Mouse (Mus musculus) inflammation-experienced regulatory T-cells, adult 6 months (primary cell): ENCODE measurements around the gene Mcm2. TPM values are rescaled to one million over a fixed set of nuclear protein-coding genes. Genes with fewer than 3 reads are reported as not detected.

Source experiments
- ATAC-seq: one replicate; pipeline ENCODE4 v1.8.0; 2017
- polyA plus RNA-seq, 3 experiments: library from polyadenylated mRNA; unstranded; fragments of 100-300 nt; shearing (Covaris generic); gene quantifications; one replicate each; pipeline ENCODE4 v1.2.1; 2017

The Mcm2 gene
- polyA plus RNA-seq, 3 experiments from 2014 or later, result 18.8 to 61.4 (median 19.9) TPM

DNA sequence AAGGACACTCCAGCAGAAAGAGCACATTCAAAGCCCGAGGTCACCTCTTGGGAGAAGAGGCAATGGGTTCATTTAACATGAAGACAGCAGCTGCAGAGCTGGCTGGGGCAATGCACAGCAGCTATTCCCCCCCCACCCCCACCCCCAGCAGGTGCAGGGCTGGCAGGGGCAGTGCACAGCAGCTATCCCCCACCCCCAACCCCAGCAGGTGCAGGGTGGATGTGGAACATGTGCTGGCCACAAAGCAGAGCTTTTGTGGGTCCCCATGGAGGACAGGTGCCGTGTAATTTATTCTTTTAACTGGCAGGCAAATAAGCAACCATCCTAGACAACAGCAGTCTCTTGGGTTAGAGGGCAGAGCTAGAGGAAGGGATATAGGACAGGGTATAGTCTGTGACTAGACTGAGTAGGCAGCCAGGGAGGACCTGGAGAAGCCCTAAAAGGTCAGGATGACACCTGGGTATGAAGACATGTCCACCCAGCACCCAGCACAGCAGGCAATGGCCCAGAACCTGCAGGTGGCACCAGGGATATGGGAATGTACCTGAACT lies 12.1 kb downstream of the Mcm2 start:
- no peak for ATAC-seq

DNA sequence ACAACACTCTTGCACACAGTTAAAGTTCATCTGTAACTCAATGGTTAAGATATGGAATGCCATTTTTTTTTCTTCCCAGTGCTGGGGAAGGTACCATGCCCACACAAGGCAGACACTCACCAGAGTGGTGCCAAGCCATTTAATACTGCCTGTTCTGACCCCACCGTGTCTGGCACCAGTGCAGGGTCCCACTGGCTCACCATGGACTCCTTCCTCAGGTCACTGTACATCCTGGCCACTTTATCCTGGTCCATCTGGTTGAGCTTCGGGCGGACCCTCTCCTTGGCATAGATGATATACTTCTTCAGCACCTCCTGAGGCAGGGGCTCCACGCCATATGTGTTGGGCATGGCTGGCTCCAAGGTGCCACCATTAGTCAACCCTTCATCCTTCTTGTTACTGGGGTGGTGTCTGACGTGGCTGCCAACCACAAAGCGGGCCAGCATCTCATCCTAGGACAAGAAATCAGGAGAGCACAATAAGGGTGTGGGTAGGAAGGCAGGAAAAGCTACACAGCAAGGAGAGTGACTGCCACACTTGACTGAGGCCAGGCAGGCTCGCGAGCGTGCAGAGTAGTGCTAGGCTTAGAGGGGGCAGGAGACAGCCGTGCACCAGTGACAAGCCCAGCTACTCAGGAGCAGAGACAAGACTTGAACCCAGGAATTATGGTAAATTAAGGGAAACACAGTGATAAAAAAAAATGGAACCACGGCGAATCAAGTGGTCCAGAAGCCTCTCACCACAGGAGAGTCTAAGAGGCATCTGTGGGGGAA lies 12.8 kb downstream of the Mcm2 start:
- no peak for ATAC-seq

DNA sequence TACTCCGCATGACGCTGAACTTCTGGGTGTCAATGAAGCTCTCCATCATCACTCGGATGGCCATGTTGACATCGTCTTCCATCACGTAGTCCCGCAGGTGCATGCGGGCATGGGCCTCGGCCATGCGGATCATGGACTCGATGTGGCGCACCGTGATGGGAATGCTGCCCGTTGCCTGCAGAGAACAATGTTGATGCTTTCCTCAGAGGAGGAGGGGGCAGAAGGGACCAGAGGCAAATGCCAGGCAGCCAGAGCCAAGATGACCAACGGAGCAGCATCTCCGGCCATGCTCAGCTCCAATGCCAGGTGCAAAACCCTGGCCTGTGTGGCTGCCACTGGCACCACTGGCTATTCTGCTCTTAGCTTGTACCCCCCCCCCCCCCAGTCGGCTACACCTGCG lies 13.9 kb downstream of the Mcm2 start:
- no peak for ATAC-seq

DNA sequence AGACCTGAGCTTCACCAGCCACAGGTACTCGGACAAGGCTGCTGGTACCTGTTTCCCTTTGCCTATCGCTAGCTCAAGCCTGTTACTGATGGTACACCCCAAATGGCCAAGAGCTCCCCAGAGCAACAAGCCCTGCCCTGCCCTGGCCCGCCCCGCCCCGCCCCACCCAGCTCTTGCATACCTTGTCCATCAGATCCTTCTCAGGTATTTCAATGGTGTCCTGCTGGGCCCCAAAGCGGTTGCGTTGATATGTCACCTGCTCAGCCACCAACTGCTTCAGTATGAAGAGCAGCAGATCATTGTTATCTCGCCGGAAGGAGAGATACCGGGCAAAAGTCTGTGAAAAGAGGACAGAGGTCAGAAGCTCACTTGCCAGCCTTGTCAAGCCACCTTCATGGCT lies 14.4 kb downstream of the Mcm2 start:
- no peak for ATAC-seq

DNA sequence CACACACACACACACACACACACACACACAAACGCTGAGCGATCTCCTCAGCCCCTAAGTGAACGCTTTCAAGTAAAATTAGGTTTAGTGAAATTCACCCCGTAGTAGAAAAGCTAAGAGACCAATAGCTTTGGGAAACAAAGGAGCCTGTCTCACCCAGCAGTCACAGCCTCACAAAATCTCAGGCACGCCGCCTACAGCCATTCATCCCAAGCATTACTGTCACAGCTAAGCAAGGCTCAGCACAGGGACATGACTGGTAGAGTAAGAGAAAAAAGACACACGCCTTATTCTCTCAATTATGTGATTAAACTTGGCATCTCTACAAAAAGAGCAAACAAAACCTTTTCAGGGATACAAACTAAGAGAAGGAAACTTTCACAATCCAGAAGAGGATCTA lies 17.2 kb downstream of the Mcm2 start:
- no peak for ATAC-seq

DNA sequence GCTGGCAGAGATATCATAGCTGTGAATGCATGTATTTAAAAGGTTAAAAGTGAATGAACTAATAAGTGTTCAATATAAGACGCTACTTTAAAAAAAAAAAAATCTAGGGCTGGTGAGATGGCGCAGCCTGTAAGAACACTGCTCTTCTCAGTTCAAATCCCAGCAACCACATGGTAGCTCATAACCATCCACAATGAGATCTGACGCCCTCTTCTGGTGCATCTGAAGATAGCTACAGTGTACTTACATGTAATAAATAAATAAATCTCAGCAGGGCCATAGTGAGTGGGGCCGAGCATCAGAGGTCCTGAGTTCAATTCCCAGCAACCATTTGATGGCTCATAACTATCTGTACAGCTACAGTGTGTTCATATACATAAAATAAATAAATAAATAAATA lies 19.1 kb downstream of the Mcm2 start:
- no peak for ATAC-seq

DNA sequence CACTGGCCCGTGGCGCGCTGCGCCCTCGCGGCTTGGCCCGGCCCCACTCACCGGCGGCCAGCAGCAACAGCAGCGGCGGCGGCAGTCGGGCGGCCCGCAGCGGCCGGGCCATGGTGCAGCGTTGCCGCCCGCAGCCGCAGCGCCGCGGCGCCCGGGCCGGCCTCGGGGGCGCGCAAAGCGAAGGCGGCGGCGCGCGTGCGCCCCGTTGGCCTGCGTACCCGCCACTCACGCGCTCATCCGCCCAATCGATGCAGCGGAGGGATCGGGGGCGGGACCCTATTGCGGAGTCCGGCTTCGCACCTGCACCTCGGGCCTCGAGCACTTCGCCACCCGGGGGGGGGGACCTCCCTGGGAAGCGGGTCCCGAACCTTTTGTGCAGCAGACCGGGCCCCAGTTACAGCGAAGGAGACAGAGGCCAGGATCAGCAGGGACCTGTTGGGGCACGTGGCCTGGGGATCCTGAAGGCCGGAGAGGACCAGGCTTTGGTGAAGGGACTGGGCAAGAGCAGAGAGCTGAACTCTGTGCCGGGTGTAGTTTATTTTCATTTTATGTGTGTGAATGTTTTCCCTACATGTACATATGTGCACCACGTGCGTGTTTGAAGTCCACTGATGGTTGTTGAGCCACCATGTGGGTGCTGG lies 23.6 kb downstream of the Mcm2 start, which contains the start of gene Podxl2:
Gene Podxl2 (minus strand): TSS at position 177 of the 641 bp plus-strand sequence.
- ATAC-seq, result no peak

DNA sequence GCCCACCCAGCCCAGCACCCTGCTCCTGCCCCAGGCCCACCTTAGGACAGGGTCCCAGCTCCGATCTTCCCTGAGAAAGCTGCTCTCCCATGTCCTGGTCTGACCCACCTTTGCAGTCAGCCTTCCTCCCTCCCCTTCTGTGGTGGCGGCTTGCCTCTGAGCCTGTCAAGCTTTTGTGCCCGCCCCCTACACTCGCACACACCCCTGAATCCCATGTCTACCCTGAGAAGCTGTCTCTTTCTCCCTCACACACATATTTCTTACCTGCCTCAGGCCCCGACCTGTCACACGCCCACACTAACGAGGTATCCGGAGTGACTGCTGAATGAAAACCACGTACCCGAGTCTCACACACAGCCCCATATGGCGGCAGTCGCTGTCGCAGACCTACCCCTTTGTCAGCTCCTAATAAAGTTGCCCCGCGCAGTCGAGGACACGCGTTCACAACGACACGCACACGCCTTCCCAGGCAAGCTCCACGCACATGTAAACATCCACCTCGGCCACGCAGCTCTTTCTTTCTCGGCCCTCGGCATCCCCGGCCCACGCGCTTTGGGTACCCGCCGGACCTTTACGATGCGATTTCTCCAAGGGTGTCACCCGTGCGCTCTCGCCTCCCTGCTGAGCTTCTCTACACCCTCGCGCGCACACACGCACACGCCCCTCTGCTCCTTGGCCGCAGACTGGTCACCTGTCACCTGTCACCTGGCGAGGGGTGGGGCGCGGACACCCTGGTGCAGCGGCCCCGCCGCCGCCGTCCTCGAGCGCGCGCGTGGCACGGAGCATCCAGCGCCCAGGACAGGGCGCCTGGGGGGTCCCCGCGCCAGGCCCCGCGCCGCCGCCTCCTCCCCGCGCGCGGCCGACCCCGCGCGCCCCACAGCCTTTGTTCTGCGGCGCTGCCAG lies 24.4 kb downstream of the Mcm2 start:
- ATAC-seq, result no peak

DNA sequence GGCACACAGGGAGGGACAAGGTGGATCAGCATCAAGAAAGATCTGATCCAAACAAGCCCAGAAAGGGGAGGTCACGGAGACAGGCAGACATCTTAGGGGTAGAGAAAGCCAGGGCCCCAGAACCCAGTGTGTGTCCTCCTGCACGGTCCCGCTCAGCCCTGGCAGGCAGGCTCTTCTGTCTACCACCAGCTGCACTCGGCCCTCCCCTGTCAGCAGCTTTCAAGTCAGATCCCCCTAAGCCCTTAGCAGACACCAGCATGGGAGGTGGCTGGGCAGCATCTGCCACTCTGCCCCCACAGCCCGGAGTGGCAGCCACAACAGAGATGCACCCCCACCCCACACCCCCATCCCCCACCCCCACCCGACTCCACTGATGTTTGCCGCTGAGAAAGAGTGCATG lies 25.8 kb downstream of the Mcm2 start:
- ATAC-seq, result no peak

DNA sequence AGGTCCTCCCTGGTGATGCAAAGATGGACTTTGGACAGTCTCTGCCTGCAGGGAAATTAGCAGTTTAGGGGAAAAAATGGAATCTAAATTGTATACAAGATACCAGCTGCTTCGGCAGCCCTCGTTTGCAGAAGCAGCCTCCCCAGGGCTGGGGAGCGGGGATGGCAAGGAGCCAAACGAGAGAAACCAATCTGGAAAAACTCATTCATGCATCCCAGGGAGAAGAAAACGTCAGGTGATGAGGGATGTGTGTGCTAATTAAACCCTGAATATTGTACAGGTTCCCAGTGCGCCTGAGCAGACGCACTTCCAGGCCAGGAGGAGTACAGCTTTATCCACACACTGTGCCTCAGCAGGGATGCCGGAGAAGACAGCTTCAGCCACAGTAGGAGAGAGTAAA lies 27.0 kb downstream of the Mcm2 start:
- ATAC-seq, result no peak

DNA sequence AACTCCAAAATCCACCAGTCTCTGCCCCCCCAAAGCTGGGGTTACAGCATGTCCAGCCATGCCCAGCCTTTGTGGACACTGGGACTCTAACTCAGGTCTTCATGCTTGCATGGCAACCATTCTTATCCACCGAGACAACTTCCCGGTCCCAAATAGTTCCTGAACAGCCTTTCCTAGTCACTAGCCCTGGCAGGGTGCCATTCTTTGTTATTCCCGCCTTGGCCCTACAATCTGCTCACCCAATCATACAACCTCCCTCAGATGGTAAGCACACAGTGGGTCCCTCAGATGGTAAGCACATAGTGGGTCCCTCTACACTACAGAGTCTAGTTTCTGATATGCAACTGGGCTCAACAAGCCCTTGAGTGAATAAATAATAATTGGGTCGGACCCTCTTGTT lies 28.0 kb downstream of the Mcm2 start:
- no peak for ATAC-seq

DNA sequence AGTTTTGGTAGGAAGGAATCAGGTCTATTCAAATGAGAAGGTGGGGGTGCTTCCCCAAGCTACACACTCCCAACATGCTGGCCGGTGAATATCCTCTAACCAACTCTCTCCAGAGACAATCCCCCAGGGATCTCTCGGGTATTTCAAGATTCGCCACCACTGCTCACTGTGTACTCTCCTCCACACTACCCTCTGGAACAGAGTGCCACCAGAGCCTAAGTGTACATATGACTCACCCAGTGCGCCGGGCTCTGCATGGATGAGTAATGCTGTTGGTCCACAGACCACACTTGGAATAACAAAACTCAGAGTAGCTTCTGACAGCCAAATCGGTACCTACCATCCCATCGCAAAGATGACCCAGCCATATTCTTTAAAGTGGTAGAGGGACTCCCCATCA lies 29.1 kb downstream of the Mcm2 start:
- no peak for ATAC-seq

DNA sequence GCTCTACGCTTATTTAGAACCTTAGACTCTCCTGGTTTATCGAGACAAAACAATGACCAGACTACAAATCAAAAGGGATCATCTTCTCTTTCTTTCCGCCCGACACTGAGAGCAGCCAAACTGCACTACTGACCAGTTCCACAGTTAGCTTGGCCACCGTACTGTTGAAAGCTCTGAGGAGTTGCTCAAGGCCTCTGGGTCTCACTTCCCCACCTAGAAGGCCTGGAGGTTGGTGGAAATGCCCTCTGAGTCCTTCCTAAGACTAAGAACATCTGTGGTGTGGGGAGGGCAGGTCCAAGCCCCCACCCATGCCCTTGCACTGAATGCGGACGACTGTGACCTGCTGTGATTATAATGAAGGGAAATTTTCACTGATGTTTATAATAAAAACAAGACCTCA lies 32.9 kb downstream of the Mcm2 start:
- no peak for ATAC-seq

DNA sequence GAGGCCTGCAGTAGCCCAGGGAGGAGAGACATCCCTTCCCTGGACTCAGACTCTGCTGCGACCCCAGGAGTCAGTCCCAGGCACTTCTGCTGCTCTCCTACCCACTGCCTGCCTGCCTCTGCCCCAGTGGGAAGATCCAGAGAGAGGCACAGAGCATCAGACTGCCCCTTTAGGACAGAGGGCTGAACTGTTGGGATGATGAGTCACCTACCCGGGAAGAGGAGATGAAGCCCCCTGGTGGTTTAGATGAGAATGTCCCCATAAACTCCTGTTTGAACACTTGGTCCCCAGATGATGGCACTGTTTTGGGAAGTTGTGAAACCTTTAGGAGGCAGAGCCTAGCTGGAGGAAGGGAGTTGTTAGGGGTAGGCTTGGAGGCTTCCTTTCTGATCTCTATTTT lies 37.7 kb downstream of the Mcm2 start:
- ATAC-seq, result peak; percentile 54

DNA sequence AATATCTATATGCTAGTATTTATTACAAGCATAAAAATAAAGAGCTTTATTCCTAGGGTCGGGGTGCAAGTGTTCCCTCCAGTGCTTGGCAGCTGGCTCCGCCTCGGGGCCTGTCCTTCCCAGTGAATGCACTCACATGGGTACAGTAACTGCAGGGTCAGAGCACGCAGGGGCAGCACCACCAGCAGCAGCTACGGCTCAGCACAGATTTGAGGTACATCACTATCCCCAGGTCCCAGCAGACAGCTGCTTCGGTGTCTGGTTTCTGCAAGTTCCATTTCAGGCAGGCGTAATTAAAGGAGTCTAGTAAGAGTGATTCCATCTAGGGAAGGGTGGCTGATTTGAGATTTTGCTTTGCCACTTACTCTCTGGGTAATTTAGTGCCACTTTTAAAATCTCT lies 40.2 kb downstream of the Mcm2 start:
- ATAC-seq, result no peak

DNA sequence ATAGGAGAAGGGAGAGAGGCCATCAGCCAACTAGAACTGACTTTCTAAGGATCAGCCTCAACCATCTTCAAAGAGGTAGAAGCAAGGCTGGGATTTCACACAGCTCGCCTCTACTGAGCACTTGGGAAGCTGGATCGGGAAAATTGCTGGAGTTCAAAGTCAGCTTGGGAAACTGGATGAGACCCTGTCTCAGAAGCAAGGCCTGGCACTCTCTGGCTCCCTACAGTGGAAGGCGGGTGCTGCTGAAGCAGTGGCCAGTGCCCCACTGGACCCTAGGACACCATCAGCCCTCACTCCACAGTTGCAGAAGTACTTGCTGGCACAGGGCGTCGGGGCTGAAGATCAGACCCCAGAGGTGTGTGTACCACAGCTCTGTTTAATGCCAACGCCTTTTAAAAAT lies 40.8 kb downstream of the Mcm2 start:
- no peak for ATAC-seq

DNA sequence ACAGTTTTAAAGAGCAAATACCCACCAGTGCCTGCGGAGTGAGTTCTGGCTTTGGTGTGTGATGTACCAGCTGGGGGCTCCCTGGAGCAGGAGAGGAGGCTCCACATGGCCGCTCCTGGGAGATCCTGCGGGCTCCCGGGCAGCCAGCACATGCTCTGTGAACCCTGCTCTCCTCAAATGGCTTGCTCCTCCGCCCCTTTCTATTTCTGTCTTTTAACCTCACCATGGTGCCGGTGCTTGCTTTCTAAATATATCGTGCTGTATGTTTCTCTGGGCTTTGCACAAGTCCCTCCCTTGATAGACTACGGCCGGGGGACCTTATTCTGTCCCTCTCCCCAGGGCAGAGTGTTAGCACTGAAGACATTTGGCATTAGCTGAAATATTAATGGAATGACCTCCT lies 41.3 kb downstream of the Mcm2 start:
- ATAC-seq, result no peak

DNA sequence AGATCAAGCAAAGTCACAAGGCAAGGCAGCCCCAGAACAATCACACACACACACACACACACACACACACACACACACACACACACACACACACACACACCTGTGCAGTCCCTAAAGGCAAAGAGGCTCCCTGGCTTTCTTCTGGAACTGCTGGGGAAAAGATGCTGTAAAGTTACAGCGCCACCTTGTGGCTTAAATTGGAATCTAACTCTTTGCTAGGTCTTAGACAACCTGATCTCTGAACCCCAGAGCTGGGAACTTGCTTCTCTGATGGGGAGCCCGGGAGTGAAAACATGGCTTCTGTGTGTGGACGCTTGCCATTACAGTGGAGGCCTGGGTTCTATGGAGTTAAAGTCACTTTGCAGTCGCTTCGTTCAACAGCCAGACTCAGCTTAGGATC lies 42.9 kb downstream of the Mcm2 start:
- ATAC-seq, result peak; percentile 43

DNA sequence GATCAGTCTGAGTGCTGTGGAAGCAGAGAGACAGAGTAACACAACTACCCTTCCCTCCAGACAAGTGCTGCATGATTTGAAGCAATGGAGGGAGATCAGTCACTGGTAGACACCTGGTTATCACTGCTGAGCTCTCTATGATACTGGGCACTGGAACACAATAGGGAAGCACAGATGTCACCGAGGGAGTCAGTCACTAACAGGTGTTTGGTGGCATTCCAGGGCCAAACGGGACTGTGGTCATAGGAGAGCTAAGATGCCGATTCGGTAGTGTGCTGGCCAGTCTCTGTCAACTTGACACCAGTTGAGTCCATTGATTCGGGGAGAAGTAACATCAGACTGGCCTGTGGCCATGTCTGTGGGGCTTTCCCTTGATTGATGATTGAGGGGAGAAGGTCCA lies 44.1 kb downstream of the Mcm2 start:
- no peak for ATAC-seq

DNA sequence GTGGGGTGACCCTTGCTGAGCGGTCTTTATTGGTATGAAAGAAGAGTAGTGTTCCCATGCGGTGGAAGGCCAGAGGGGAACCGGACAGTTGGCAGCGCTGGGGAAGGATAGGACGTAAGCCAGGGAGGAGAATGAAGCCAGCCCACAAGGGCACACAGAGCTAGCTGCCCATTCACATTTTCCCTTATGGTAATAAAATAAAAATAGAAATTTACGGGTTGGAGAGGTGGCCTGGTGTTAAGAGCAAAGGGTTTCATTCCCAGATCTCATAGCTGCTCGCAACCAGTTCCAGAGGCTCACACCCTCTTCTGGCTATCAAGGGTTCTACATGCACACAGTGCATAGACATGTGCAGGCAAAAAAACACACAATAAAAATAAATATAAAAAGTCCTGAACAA lies 48.5 kb downstream of the Mcm2 start:
- no peak for ATAC-seq

DNA sequence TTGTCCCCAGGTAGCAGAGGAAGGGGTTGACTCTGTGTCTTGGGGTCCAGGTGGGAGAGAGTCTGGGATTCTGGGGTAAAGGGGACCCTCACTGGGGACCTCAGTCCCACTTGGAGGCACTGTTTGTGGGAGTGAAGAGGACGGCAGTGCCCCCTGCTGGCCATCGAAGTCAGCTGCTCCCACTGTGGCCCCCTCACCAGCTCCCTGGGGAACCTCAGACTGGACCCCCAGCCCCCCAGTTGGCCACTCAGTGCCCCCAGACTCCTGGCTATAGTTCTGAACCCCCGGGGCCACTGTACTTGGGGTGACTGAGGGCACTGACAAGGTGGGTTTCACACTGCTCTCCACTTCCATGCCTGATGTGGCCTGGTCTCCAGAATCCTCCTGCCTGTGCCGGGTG lies 49.3 kb downstream of the Mcm2 start:
- ATAC-seq, result no peak

DNA sequence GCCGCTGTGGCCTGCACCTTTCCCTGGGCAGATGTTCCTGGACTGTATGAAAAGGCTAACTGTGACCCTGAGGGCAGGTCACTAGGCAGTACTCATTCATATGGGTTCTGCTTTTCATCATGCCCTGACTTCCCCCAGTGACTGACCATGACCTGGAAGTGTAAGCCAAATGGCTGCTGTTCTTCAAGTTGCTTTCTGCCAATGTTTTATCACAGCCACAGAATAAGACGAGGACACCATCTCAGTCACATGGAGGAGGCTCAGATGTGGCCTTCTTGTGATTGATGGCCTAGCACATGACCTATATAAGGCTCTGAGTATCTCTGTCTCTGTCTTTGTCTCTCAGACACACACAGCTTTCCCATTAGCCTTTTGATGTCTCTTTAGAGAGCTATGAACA lies 51.0 kb downstream of the Mcm2 start:
- ATAC-seq, result no peak

DNA sequence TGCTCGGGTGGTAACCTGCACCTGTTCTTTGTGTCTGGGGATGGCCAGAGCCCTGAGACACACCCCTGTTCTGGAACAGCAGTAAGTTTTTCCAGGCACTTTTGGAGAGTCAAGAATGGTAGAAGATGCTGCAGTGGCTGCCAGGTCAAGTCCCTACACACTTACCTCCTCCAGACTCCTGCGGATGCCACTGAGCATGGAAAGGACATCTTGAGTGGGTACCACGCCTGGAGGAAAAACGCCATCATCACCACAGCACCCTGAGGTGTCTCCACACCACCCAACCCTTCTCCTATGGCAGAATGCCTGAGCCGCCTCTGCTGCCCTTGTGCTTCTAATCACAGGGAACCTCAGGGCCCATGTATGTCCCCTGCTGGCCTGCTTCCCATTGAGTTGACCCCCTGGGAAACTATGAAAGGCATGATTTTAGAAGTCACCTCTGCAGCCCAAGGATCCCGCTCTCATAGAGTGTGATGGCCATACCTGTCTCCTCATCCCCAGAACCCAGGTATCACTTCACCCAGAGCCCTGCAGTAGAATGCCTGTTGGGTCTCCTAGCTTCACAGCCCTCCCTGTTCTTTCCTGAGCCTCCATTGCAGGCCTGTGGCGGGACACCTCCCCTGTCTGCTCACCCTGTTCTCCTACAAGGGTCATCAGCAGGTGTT lies 53.5 kb downstream of the Mcm2 start:
- no peak for ATAC-seq
